ENCODE assay signal across 8 mouse cellular contexts in genomic region chr5:92728252-92728828, GRCm38 (mm10). TPM values are rescaled to one million over a fixed set of nuclear protein-coding genes. Genes with fewer than 3 reads are reported as not detected.
DNase-seq lines count a peak whose midpoint lies in the region; ATAC-seq lines count a peak whose summit lies in the region.

No protein-coding gene starts in this region.

- H3K4me1 ChIP-seq in forebrain, embryonic 14.5 days (ENCODE audit: control insufficient read depth, insufficient read depth, low read length): no peaks in the 10 kb centered on the region
- peaks cover 10% of the 10 kb centered on the region for H3K4me1 ChIP-seq in intestine, embryonic 14.5 days (replicated peaks; ENCODE audit: control insufficient read depth, insufficient read depth, low read length)
- no peaks in the 10 kb centered on the region for H3K4me1 ChIP-seq in midbrain, embryonic 15.5 days

- H3K9ac ChIP-seq in forebrain, embryonic 14.5 days (ENCODE audit: low read length): no peak overlapping the region
- H3K9ac ChIP-seq in intestine, embryonic 14.5 days (ENCODE audit: low read length): no peak overlapping the region
- H3K9ac ChIP-seq in midbrain, embryonic 15.5 days: no peak overlapping the region

- no peak overlapping the region for H3K4me2 ChIP-seq in forebrain, embryonic 14.5 days (ENCODE audit: low read length)
- H3K4me2 ChIP-seq in intestine, embryonic 14.5 days (ENCODE audit: low read length): no peak overlapping the region
- H3K4me2 ChIP-seq in midbrain, embryonic 15.5 days: no peak overlapping the region

- no peak overlapping the region for H3K27ac ChIP-seq in forebrain, embryonic 14.5 days (ENCODE audit: low read depth, low read length)
- H3K27ac ChIP-seq in intestine, embryonic 14.5 days (ENCODE audit: low read depth): no peak overlapping the region
- no peak overlapping the region for H3K27ac ChIP-seq in midbrain, embryonic 15.5 days

- WGBS in forebrain, embryonic 14.5 days: 47% methylated on average over 5 of the region's 5 CpGs
- 43% methylated on average over 5 of the region's 5 CpGs for WGBS in intestine, embryonic 14.5 days
- WGBS in midbrain, embryonic 15.5 days: 45% methylated on average over 5 of the region's 5 CpGs

- H3K9me3 ChIP-seq in forebrain, embryonic 14.5 days (replicated peaks; ENCODE audit: control insufficient read depth, low read length): no peaks in the 10 kb centered on the region
- no peaks in the 10 kb centered on the region for H3K9me3 ChIP-seq in intestine, embryonic 14.5 days (ENCODE audit: control insufficient read depth, low read length)
- no peaks in the 10 kb centered on the region for H3K9me3 ChIP-seq in midbrain, embryonic 15.5 days

- H3K36me3 ChIP-seq in forebrain, embryonic 14.5 days (ENCODE audit: control insufficient read depth, insufficient read depth, low read length): no peaks in the 10 kb centered on the region
- H3K36me3 ChIP-seq in intestine, embryonic 14.5 days (ENCODE audit: control insufficient read depth, insufficient read depth, low read length): no peaks in the 10 kb centered on the region
- no peaks in the 10 kb centered on the region for H3K36me3 ChIP-seq in midbrain, embryonic 15.5 days (replicated peaks)

- H3K4me3 ChIP-seq in forebrain, embryonic 14.5 days (ENCODE audit: low read depth, low read length): no peak overlapping the region
- no peak overlapping the region for H3K4me3 ChIP-seq in intestine, embryonic 14.5 days (ENCODE audit: low read depth, low read length)
- no peak overlapping the region for H3K4me3 ChIP-seq in midbrain, embryonic 15.5 days

- H3K27me3 ChIP-seq in forebrain, embryonic 14.5 days (replicated peaks; ENCODE audit: control insufficient read depth, insufficient read depth, low read length): no peaks in the 10 kb centered on the region
- H3K27me3 ChIP-seq in intestine, embryonic 14.5 days (replicated peaks; ENCODE audit: control insufficient read depth, insufficient read depth, low read length): no peaks in the 10 kb centered on the region
- H3K27me3 ChIP-seq in midbrain, embryonic 15.5 days (replicated peaks): no peaks in the 10 kb centered on the region

- peak; percentile 57 for ATAC-seq in forebrain, embryonic 14.5 days
- peak; percentile 14; the same call in 1 of the 2 replicates for ATAC-seq in intestine, embryonic 14.5 days (replicated peaks; ENCODE audit: low FRiP score, low TSS enrichment, low read depth)
- ATAC-seq in midbrain, embryonic 15.5 days (replicated peaks): peak; percentile 67

- DNase-seq in adrenal gland, adult (ENCODE audit: inconsistent age in 2 of 2, low spot score in 1 of 2): peak; percentile 36 to 83
- DNase-seq in adrenal gland, postnatal 25 days: no peak
- DNase-seq in adrenal gland, postnatal 10 days: peak; percentile 46
- peak; percentile 89 for DNase-seq in forebrain, embryonic 14.5 days (ENCODE audit: low spot score)
- no peak for DNase-seq in intestine, embryonic 14.5 days (ENCODE audit: low spot score)
- peak; percentile 48 to 53 for DNase-seq in left cerebral cortex, adult 18-20 months (ENCODE audit: low spot score in 2 of 2)
- DNase-seq in thymus, postnatal 14 days: no peak

RNA-seq across cellular contexts. Expression of gene Shroom3, which starts 45.1 kb away (rescaled TPM):
- 10.5 and 12.8 TPM in 2 replicates for total RNA-seq in adrenal gland, postnatal 25 days (2021)
- 1 to 10 TPM; 8.5 to 9.7 TPM for total RNA-seq in adrenal gland, postnatal 10 days (2021)
- 1.6 and 2.0 TPM in 2 replicates for polyA plus RNA-seq in forebrain, embryonic 14.5 days (2014; fragmentation: Nextera tagmentation; extraction: Ambion mirVana)
- 12.1 and 12.9 TPM in 2 replicates for polyA plus RNA-seq in intestine, embryonic 14.5 days (2014; fragmentation: Nextera tagmentation; extraction: Ambion mirVana)
- 1 to 10 TPM; 3.1 to 3.6 TPM for total RNA-seq in left cerebral cortex, adult 18-20 months (2021)
- 1.9 and 2.0 TPM in 2 replicates for polyA plus RNA-seq in midbrain, embryonic 15.5 days (2015; fragmentation: Nextera tagmentation; extraction: Ambion mirVana)

RNA-seq across cellular contexts. Expression of gene Ccdc158, which starts 53.3 kb away (rescaled TPM):
- 0.49 and 1.00 TPM in 2 replicates for total RNA-seq in adrenal gland, postnatal 25 days (2021)
- under 1 TPM; 0.33 to 0.73 TPM for total RNA-seq in adrenal gland, postnatal 10 days (2021)
- 0.37 and 0.58 TPM in 2 replicates for polyA plus RNA-seq in forebrain, embryonic 14.5 days (2014; fragmentation: Nextera tagmentation; extraction: Ambion mirVana)
- polyA plus RNA-seq in intestine, embryonic 14.5 days (2014; fragmentation: Nextera tagmentation; extraction: Ambion mirVana): 1.3 and 1.8 TPM in 2 replicates
- under 1 TPM; 0.47 to 0.51 TPM for total RNA-seq in left cerebral cortex, adult 18-20 months (2021)
- 0.37 and 0.55 TPM in 2 replicates for polyA plus RNA-seq in midbrain, embryonic 15.5 days (2015; fragmentation: Nextera tagmentation; extraction: Ambion mirVana)

Comparison
In these comparisons a context has a peak if more than half of its experiments do, and no peak if none do; other contexts are left out.
1. DNase-seq: peak in adrenal gland, adult (2 of 2), adrenal gland, postnatal 10 days (single experiment), forebrain, embryonic 14.5 days (single experiment) and left cerebral cortex, adult 18-20 months (2 of 2); none in adrenal gland, postnatal 25 days (single experiment), intestine, embryonic 14.5 days (single experiment) and thymus, postnatal 14 days (single experiment).
2. ATAC-seq: peak in every context shown above with its lines; median percentile 67 in midbrain, embryonic 15.5 days; 57 in forebrain, embryonic 14.5 days; 14 in intestine, embryonic 14.5 days.